Mouse (Mus musculus) MEL (cell line): Measurements from ENCODE around the gene Actc1.

Experiments
- CHD2 ChIP-seq: IDR thresholded peaks from 2 replicates; pipeline ENCODE4 v1.6.1; 2011; ENCODE audit warnings: low read length, improper control_type of control experiment
- CTCF ChIP-seq, 3 experiments: IDR thresholded peaks in 2 of 3; conservative IDR thresholded peaks in 1 of 3; 2 replicates each; pipeline ENCODE4 v1.5.1; 2011 to 2012; ENCODE audit warnings: low read length in 3 of 3, low read depth in 2 of 3, mild to moderate bottlenecking in 2 of 3, improper control_type of control experiment in 1 of 3, inconsistent platforms in 1 of 3, mixed read lengths in 1 of 3, moderate library complexity in 1 of 3; ENCODE audit not compliant: control insufficient read depth in 1 of 3, insufficient read depth in 1 of 3, poor library complexity in 1 of 3, severe bottlenecking in 1 of 3
- EP300 ChIP-seq, 2 experiments: IDR thresholded peaks; 2 replicates each; pipeline ENCODE4 v1.6.1; 2011; ENCODE audit warnings: improper control_type of control experiment in 2 of 2, low read length in 2 of 2, low read depth in 1 of 2, mild to moderate bottlenecking in 1 of 2
- GABPA ChIP-seq: IDR thresholded peaks from 2 replicates; pipeline ENCODE4 v1.6.1; 2012; ENCODE audit warnings: low read depth, mild to moderate bottlenecking, inconsistent platforms, low read length, improper control_type of control experiment, moderate library complexity
- GATA1 ChIP-seq: IDR thresholded peaks from 2 replicates; pipeline ENCODE4 v1.6.1; 2011; ENCODE audit warnings: low read depth, low read length, improper control_type of control experiment
- KAT2A ChIP-seq: conservative IDR thresholded peaks from 2 replicates; pipeline ENCODE4 v1.6.1; 2012; ENCODE audit warnings: low read depth, low read length, improper control_type of control experiment, inconsistent platforms
- MAFK ChIP-seq: IDR thresholded peaks from 2 replicates; pipeline ENCODE4 v1.6.1; 2011; ENCODE audit warnings: low read depth, mild to moderate bottlenecking, low read length, improper control_type of control experiment, borderline replicate concordance
- MAX ChIP-seq: IDR thresholded peaks from 2 replicates; pipeline ENCODE4 v1.6.1; 2011; ENCODE audit warnings: low read length, improper control_type of control experiment
- POLR2A ChIP-seq, 2 experiments: IDR thresholded peaks; 2 replicates each; pipeline ENCODE4 v1.6.1; 2011 to 2012; ENCODE audit warnings: low read length in 2 of 2, mild to moderate bottlenecking in 2 of 2, control low read depth in 1 of 2, improper control_type of control experiment in 1 of 2, low read depth in 1 of 2, moderate library complexity in 1 of 2; ENCODE audit not compliant: control insufficient read depth in 1 of 2, insufficient read depth in 1 of 2, poor library complexity in 1 of 2
- TAL1 ChIP-seq: IDR thresholded peaks from 2 replicates; pipeline ENCODE4 v1.6.1; 2012; ENCODE audit warnings: mild to moderate bottlenecking, inconsistent platforms, low read length, moderate library complexity, mixed read lengths
- ZC3H11A ChIP-seq: IDR thresholded peaks from 2 replicates; pipeline ENCODE4 v1.6.1; 2012; ENCODE audit warnings: low read depth, mild to moderate bottlenecking, inconsistent platforms, low read length, improper control_type of control experiment
- ZNF384 ChIP-seq: IDR thresholded peaks from 2 replicates; pipeline ENCODE4 v1.6.1; 2012; ENCODE audit warnings: low read depth, mild to moderate bottlenecking, inconsistent platforms, low read length, improper control_type of control experiment

DNA sequence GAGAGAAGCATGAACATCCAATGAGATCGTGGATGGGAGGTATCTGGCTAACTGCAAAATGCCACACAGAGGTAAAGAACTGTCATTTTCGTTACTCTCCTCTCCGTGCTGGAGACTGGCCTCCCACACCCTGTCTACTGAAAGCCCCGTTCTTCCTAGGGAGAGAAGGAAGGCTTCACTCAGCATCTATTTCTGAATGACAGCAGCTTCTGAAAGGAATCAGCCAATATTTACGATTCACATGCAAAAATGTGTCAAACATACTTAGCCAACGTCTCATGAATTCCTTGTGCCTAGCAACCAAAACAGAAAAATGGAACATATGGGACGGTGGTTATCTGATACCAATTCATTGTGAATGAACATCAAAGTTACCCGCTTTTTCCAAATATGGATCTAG lies 55.9 kb downstream of the Actc1 start:
- TF ChIP-seq ZNF384: no peak
- TF ChIP-seq CTCF (IDR thresholded peaks at IDR 0.05 in 2 of 3, conservative IDR thresholded peaks at IDR 0.05 in 1 of 3; ENCODE audit: control insufficient read depth in 1 of 3, insufficient read depth in 1 of 3, low read depth in 2 of 3, low read length in 3 of 3, poor library complexity in 1 of 3, severe bottlenecking in 1 of 3): no peak
- no peak for TF ChIP-seq POLR2A (IDR thresholded peaks at IDR 0.05; ENCODE audit: control insufficient read depth in 1 of 2, insufficient read depth in 1 of 2, low read depth in 1 of 2, low read length in 2 of 2, poor library complexity in 1 of 2)
- no peak for TF ChIP-seq KAT2A
- no peak for TF ChIP-seq ZC3H11A
- no peak for TF ChIP-seq GATA1
- no peak for TF ChIP-seq EP300 (IDR thresholded peaks at IDR 0.05; ENCODE audit: low read depth in 1 of 2, low read length in 2 of 2)
- TF ChIP-seq MAX: no peak
- TF ChIP-seq MAFK: no peak
- TF ChIP-seq GABPA: no peak
- TF ChIP-seq CHD2: no peak
- no peak for TF ChIP-seq TAL1
